Mouse (Mus musculus) thymus, postnatal 10 days (tissue): ENCODE data around the gene 1810062G17Rik.

Experiments used
- DNase-seq, 2 experiments: peaks; one replicate each; pipeline ENCODE4 v3.0.0; 2021; ENCODE audit warnings: low spot score in 2 of 2

Gene 1810062G17Rik

GRCm38 (mm10) chr3:36505306-36505705, 29.6 kb downstream of the 1810062G17Rik start:
- DNase-seq, result no peak

GRCm38 (mm10) chr3:36505809-36506735, 30.3 kb downstream of the 1810062G17Rik start:
- DNase-seq, result no peak

GRCm38 (mm10) chr3:36511491-36511890, 35.8 kb downstream of the 1810062G17Rik start:
- DNase-seq, result no peak

GRCm38 (mm10) chr3:36516196-36516595, 40.5 kb downstream of the 1810062G17Rik start:
- DNase-seq, result no peak

- no peak for DNase-seq
Measured at GRCm38 (mm10) chr3:36521073-36522060, 45.6 kb downstream of the 1810062G17Rik start, which contains the start of gene Gm11549. Gene Gm11549 (minus strand): TSS chr3:36521813.

GRCm38 (mm10) chr3:36522137-36522536, 46.4 kb downstream of the 1810062G17Rik start:
- DNase-seq, result no peak

GRCm38 (mm10) chr3:36524466-36524865, 48.7 kb downstream of the 1810062G17Rik start:
- no peak for DNase-seq

- no peak for DNase-seq
Measured at GRCm38 (mm10) chr3:36530345-36530744, 54.6 kb downstream of the 1810062G17Rik start.

- no peak for DNase-seq
Measured at GRCm38 (mm10) chr3:36530781-36531180, 55.0 kb downstream of the 1810062G17Rik start.

GRCm38 (mm10) chr3:36531242-36531641, 55.5 kb downstream of the 1810062G17Rik start:
- DNase-seq, result no peak
